Mouse (Mus musculus) Muller cell, postnatal 12 days (primary cell): ENCODE measurements around the gene Eps8l2.

Experiments
- DNase-seq: peaks from one replicate; pipeline ENCODE4 v3.0.0-alpha.2; 2015; ENCODE audit errors: inconsistent ontology term

Eps8l2 gene

DNA sequence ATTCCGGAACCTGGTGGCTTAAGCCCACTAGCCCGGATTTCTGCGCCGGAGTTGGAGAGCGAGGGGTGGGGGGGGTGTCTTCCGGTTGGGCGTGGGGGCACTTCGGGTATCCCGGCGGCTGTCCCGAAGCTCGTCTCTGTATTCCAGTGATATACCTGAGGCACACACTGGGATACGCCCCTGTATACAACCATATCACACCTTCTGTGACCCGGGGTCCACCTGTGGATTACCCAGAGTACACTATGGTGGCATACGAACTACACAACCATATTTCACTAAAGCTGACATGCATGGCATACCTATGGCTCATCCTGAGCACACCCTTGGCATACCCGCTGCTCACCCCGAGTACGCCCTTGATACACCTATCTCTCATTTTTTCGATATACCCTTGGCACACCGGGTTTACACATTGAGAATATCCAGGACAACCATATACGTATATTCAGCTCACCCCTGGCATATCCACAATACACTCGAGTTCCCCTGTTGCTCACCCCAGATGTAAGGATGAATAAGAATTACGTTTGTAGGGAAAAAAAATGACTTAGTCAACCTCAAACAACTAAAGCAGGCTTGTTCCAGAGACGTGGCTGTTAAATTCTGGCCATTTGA, 10.2 kb upstream of the Eps8l2 start:
- peak; percentile 29 for DNase-seq

DNA sequence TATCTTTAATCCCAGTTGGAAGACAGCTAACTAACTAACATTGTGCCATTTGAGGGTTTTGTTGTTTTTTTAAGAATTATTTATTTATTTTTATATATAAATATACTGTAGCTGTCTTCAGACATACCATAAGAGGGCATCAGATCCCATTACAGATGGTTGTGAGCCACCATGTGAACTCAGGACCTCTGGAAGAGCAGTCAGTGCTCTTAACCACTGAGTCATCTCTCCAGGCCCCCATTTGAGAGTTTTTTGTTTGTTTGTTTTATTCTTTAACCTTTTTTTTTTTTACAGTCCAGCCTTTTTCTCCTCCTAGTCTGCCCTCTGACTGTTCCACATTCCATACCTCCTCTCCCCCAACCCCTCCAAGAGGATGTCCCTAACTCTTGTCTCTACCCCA, 8.0 kb upstream of the Eps8l2 start:
- DNase-seq = no peak

DNA sequence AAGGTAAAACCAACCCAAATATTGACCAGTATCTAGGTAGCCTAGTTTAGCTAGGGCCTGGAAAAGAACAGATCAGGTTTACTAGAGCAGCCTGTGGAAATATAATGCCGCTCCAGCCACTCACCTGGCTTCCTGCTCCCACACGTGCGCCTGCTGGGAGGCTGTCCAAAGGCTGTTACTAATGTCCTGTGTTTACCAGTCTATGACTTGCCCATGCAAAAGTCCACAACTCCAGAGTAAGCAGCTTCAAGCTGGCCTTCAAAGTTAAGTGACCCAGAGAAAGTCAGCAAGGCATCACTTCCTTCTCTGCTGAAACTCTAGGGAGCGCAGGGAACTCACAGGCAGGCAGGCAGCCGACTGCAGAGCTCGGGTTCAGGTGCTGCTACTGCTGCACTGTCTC, 6.7 kb upstream of the Eps8l2 start:
- DNase-seq = no peak

DNA sequence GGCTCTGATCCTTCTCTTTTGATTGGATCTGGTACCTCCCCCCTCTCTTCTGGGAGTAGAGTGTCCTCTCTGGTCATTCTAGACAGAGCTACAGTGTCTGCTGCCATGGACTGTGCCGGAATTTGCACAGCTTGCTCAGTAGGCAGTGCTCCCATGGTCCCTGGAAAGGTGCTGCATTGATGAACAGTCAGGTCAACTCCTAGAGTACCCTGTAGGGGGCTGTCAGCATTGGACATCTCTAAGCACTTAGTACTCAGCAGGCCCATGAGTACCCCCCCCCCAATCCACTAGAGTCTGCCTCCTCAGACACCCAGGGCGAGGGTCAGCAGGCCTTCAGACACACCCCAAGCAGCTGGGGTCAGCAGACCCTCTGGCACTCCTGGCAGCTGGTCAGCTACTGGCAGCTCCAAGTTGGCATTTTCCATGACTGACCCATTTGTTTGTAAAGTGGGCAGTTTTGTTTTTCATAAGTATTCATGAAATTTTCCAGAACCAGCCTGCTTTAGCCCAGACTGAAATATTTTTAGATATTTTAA, 3.6 kb upstream of the Eps8l2 start:
- peak; percentile 27 for DNase-seq

GRCm38 (mm10) chr7:141335682-141336081, 3.0 kb upstream of the Eps8l2 start:
- no peak for DNase-seq

GRCm38 (mm10) chr7:141336296-141336695, 2.4 kb upstream of the Eps8l2 start:
- DNase-seq = no peak

- DNase-seq = no peak
These were observed 814 bp upstream of the Eps8l2 start for GRCm38 (mm10) chr7:141337716-141338416.

- DNase-seq = peak; percentile 7
These were observed 688 bp downstream of the Eps8l2 start for GRCm38 (mm10) chr7:141339215-141339920.

DNA sequence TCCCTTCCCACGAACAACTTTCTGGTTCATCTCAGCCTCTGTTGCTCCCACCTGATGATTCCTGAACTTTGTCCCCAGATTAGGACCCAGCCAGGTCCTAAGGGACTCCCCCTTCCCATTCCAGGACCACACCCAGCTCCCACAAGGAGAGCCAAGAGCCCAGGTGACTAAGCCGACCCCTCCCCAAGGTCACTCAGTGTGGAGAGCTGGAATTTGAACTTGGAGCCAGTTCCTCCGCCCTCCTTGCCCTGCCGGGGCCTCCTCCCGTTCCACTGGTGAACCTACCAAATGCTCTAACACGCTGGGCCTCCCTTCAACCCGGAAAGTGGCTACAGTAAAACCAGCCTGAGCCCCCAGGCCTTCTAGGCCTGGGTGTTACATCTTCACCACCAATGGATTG, 1.3 kb downstream of the Eps8l2 start:
- DNase-seq = no peak

GRCm38 (mm10) chr7:141340476-141340875, 1.8 kb downstream of the Eps8l2 start:
- DNase-seq = no peak

DNA sequence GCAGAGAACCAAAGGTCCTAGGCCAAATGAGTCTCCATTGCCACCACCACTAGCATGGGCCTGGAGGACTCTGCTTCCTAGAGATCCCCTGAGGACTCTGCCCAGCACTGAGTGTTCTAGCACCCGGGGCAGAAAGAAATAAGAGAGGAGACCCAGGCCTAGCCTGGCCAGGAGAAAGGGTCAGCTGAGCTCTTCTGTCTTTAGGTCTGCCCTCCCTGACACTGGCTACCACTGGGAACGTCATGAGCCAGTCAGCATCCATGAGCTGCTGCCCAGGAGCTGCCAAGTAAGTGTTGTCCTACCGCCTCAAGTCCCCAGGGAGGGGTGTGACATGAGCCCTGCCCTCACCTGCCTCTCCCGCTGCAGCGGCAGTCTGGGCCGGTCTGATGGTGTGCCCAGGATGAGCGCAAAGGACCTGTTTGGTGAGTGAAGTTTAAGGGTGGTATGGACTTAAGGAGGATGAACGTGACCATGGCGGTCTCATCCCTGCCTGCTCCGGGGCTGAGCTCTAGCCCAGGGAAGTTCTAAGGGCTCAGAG, 3.1 kb downstream of the Eps8l2 start:
- DNase-seq = no peak

DNA sequence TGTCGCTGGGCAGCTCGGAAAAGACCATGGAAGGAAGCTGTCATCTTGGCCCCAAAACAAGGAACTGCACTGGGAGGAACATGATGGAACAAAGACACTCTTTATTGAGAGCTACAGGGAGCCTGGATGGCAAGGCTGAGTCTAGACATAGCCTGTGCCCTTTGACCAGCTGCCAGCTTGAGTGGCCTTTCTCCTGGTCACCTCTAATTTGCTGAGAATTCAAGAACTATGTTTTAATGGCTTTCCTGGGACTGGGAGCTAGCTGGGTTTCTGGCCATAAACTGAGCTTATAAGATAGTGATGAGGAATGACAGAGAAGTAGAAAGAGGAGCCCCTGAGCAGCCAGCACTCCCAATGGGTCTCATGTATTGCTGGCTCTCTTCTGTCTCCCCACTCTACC, 4.5 kb downstream of the Eps8l2 start:
- peak; percentile 55 for DNase-seq

DNA sequence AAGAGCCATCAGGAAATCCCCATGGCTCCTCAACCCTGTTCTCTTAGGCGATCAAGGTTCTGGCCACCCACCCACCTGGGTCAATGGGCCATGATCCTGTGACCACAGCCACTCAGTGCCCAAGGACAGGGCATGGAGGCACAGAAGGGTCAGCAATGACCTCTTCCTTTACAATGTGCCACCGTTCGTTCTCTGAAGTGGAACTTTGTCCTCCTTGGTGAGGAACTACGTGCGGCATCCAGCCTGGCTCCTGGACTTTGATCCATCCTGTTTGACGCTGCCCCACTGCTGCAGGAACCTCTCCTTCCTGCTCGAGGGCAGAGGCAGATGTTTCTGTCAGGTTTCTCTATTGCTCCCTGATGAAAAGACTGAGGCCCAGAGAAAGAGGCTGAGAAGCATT, 5.0 kb downstream of the Eps8l2 start:
- no peak for DNase-seq

DNA sequence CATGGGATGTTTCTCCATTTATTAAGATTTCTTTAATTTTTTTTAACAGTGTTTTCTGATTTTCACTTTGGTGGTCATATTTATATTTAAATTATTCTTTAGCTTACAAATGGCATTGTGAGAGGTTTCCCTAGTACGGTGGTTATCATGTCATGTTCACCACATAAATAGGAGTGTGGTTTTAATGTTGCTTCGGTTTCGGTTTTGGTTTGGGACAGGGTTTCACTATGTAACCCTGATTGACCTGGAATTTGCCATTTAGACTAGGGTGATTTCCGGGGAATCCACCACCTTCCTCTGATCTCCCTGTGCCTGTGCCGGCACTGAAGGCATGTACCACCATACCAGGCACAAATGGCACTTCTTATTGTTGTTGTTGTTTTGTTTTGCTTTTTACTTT, 6.1 kb downstream of the Eps8l2 start:
- DNase-seq = no peak

- no peak for DNase-seq
These were observed 12.4 kb downstream of the Eps8l2 start for GRCm38 (mm10) chr7:141351061-141351460.

DNA sequence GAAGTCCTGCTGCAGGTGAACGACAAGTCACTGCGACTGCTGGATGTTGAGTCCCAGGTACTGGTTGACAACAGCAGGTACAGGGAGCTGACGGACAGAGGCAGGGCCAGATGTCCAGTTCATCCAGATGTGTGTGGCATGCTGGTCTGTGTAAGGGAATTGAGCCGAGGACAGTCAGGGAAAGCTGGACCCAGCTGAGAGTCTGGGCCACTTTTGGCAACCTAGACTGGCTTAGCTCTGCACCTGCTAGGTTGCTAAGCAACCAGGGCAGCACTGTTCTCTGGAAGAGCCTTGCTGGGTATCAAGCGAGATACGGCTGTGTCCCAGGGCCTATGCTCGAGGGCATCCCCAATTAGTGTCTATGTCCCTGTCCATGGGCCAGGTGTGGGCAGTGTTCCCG, 16.4 kb downstream of the Eps8l2 start:
- DNase-seq = no peak

- peak; percentile 45 for DNase-seq
These were observed 17.1 kb downstream of the Eps8l2 start for GRCm38 (mm10) chr7:141355626-141356326.

DNA sequence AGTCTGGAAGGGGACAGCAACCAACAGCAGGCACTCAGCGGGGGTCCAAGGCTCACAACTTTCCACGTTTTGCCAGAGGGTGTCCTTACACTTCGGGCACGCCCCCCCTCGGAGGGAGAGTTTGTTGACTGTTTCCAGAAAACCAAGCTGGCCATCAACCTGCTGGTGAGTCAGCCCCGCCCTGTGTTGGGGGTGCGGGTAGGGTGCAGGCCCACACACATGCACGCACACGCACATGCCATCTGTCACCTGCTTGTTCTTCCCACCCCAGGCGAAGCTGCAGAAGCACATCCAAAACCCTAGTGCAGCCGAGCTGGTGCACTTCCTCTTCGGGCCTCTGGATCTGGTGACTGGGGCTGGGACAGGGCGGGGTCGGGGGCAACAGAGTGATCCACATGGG, 18.3 kb downstream of the Eps8l2 start:
- no peak for DNase-seq

DNA sequence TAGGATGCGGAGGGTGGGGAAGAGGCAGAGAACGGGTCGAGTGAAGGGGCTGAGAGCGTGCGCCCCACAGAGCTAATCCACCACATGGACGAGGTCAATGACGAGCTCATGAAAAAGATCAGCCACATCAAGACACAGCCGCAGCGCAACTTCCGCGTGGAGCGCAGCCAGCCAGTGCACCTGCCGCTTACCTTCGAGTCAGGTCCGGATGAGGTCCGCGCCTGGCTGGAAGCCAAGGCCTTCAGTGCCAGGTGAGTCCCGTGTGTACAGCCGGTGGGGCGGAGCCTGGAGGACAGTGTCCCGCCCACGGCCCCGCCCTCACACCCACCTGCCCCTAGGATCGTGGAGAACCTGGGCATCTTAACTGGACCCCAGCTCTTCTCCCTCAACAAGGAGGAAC, 22.8 kb downstream of the Eps8l2 start:
- DNase-seq = no peak

DNA sequence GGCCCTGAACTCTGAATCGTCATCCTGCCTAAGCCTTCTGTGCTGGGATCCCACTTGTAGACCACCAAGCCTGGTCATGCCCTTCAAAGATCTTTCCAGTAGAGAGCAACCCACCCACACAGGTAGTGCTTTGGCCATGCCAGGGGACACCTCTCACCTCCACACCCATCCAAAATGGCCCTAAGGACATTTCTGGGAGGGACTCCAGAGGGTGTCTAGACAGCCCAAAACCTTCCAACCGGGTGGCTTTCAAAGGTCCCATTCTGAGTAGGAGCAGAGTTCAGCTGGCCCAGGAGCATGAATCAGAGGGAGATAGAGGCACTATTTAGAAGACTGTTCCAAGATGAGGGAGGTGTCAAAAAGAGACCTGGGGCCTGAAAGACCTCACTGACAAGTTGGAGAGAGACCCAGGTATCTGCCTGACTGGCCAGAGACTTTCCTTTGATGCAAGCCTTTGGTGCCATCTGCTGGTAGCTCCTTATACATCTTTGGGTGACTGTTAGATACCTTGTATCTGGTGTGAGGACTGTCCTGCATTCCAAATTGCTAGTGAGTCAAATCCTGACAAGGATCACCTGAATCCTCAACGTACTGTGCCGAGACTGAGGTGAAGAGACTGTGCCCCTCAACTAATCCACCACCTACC, 24.5 kb downstream of the Eps8l2 start:
- DNase-seq = peak; percentile 62

GRCm38 (mm10) chr7:141363752-141364125, 25.1 kb downstream of the Eps8l2 start:
- no peak for DNase-seq
